Mouse (Mus musculus) kidney, postnatal 0 days (tissue): Measurements from ENCODE around the gene Wee2. TPM values are rescaled to one million over a fixed set of nuclear protein-coding genes. Genes with fewer than 3 reads are reported as not detected.

Experiments
- ATAC-seq: fragments of 200-750 bp; cut with Nextera tagmentation; replicated peaks from 2 replicates; pipeline ENCODE4 v1.8.0; 2017; ENCODE audit warnings: low read depth, moderate number of reproducible peaks, moderate TSS enrichment, moderate library complexity; ENCODE audit not compliant: low FRiP score
- DNase-seq: peaks from one replicate; pipeline ENCODE4 v3.0.0-alpha.2; 2016; ENCODE audit warnings: low spot score
- H3K27ac ChIP-seq: fragments of 300-500 bp; sonication (generic); 2 replicates; pipeline ENCODE4 v1.5.1; 2014; ENCODE audit warnings: mild to moderate bottlenecking
- H3K27me3 ChIP-seq: fragments of 300-500 bp; sonication (generic); 2 replicates; pipeline ENCODE4 v1.6.1; 2014; ENCODE audit warnings: low read length, mixed read lengths; ENCODE audit not compliant: insufficient read depth
- H3K36me3 ChIP-seq: fragments of 300-500 bp; sonication (generic); 2 replicates; pipeline ENCODE4 v1.6.1; 2014; ENCODE audit warnings: low read length, mixed read lengths; ENCODE audit not compliant: insufficient read depth
- H3K4me1 ChIP-seq: fragments of 300-500 bp; sonication (generic); replicated peaks from 2 replicates; pipeline ENCODE4 v1.6.1; 2014; ENCODE audit warnings: antibody characterized with exemption, low read length, mixed read lengths; ENCODE audit not compliant: insufficient read depth
- H3K4me2 ChIP-seq: fragments of 300-500 bp; sonication (generic); 2 replicates; pipeline ENCODE4 v1.6.1; 2014; ENCODE audit warnings: mild to moderate bottlenecking, low read length, moderate library complexity, mixed read lengths
- H3K4me3 ChIP-seq: fragments of 300-500 bp; sonication (generic); replicated peaks from 2 replicates; pipeline ENCODE4 v1.5.1; 2014; ENCODE audit warnings: low read depth, low read length
- H3K9ac ChIP-seq: fragments of 300-500 bp; sonication (generic); 2 replicates; pipeline ENCODE4 v1.6.1; 2014; ENCODE audit warnings: low read depth, low read length
- H3K9me3 ChIP-seq: fragments of 300-500 bp; sonication (generic); replicated peaks from 2 replicates; pipeline ENCODE4 v1.6.1; 2016; ENCODE audit warnings: low read length, inconsistent platforms, mixed read lengths
- CTCF ChIP-seq: IDR thresholded peaks from 2 replicates; pipeline ENCODE4 v1.5.1; 2016; ENCODE audit warnings: antibody characterized with exemption, low read depth, mild to moderate bottlenecking, moderate library complexity
- WGBS: fragments of 180-500 bp; shearing (Covaris S2); extraction: QIAGEN DNeasy Blood & Tissue Kit; methylation state at CpG from one replicate; pipeline ENCODE4 v1.1.7; 2014; 5-methylcytosine and 5-hydroxymethylcytosine counted together
- polyA plus RNA-seq: library from polyadenylated mRNA; unstranded; fragments of >200 nt; fragmentation: Nextera tagmentation; extraction: Ambion mirVana; gene quantifications from 2 replicates; pipeline ENCODE4 v1.2.1, GENCODE M21; 2015

Gene Wee2
- polyA plus RNA-seq, 1 experiment from 2014 or later = 0.04 TPM

DNA sequence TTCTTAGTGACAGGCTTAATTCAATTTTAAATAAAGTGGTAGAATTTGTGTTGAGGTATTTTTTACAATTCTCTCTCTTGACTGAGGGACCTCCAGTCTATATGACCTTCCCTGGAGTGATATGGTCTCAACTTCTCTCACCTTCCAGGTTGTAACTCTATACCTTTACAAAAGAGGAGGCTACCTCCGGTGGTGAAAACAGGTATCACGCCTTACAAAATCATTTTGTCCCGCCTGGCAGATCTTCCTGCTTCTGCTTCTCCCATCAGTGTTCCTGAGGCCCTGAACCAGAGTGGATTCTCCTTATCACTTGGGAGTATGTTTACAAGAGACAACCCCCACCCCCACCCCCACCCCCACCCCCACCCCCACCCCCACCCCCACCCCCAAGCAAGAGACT is 2.9 kb downstream of the Wee2 start:
- DNase-seq = no peak
- Histone ChIP-seq H3K27me3 (no peaks in the 10 kb centered on the region), H3K4me1 (no peaks in the 10 kb centered on the region), H3K9ac (no peak overlapping the region), H3K9me3 (no peaks in the 10 kb centered on the region), H3K27ac (no peak overlapping the region), H3K4me2 (no peak overlapping the region), H3K4me3 (no peak overlapping the region), H3K36me3 (no peaks in the 10 kb centered on the region)
- TF ChIP-seq CTCF = no peak; the same call in 1 of the 2 replicates
- 32% methylated on average over 3 of the region's 3 CpGs for WGBS
- no peak for ATAC-seq

DNA sequence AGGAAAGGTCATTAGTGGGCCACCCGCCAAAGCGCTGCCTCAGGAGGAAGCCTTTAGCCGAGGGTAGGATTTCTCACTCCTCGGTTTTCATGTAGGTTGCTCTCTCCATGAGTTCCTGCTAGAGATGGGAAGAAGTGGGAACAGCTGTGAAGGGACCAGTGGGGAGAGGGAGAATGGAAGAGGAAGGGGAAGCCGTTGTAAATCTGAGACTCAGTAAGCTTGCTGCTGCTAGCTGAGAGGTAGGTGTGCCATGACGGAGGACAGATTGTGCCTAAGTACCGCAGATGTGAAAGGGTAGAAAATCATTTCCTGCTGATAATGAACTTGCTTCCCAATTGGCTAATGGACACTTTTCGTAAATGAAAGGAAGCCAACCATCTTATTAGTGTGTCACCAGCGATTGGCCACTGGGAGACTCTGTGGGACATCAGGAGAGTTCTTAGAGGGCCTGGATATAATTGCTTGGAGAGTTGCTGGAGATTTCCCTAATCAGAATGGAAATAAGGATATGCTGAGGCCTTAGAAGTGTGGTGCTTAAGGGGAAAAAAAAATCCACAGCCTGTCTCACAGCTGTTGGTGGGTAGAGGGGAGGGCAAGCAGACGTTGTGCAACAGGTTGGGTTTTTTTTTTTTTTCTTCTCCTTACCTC is 4.5 kb downstream of the Wee2 start:
- H3K4me3 ChIP-seq = no peak overlapping the region
- no peak for ATAC-seq
- no peak for TF ChIP-seq CTCF

DNA sequence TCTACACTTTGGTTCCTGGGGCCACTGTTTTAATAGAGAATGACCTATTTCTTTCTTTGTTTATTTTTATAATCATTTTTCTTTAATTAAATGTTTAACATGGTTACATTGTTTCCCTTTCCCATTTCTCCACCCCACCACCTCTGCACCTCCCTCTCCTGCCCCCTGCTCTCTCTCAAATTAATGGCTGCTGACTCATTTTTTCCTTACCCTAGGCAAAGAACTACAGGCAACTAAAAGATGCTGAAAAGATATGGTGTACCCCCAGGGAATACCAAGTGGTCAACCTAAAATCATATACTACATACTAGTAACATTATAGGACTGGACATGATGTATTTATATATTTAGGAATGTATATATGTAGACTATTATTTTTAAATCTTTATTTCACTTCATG is 9.7 kb downstream of the Wee2 start:
- no peak for ATAC-seq
- H3K4me3 ChIP-seq = no peak overlapping the region

More for the DNA sequence above, 4.5 kb downstream of the Wee2 start:
- Histone ChIP-seq H3K9ac (no peak overlapping the region), H3K27me3 (no peaks in the 10 kb centered on the region), H3K9me3 (no peaks in the 10 kb centered on the region), H3K4me1 (no peaks in the 10 kb centered on the region), H3K27ac (no peak overlapping the region), H3K36me3 (no peaks in the 10 kb centered on the region), H3K4me2 (no peak overlapping the region)
- no peak for DNase-seq
- 25% methylated on average over 10 of the region's 10 CpGs for WGBS

DNA sequence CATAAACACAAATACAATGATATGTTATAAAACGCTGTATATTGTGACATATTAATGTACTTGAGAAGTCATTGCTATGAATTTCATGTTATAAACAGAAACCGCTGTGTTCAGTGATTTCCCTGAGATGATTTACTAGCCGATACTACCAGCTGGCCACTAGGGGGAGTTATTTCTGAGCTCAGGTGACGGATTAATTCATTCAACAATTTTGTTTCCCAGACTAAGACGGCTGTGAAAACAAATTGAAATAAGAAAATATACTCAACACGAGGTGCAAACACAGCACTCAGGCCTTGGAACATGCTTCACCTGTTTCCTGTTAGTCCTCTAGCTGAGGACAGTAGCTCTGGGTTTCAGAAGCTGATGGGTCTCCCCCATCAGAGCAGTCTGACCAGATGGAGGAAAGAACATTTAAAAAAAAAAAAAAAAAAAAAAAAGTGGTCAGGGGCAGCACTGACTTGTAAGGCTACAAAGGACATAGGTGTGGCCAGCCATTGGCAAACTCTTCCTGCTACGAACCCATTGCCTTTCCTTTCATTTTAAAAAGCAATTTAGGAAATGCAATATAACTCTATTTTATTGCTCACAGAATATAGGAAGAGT is 15.7 kb downstream of the Wee2 start:
- WGBS = 19% methylated on average over 7 of the region's 7 CpGs
- no peak overlapping the region for H3K9ac ChIP-seq
- DNase-seq = peak; percentile 60

More for the DNA sequence above, 9.7 kb downstream of the Wee2 start:
- no peak for TF ChIP-seq CTCF
- no peaks in the 10 kb centered on the region for H3K36me3 ChIP-seq
- no peak overlapping the region for H3K4me2 ChIP-seq
- no peak for DNase-seq
- H3K4me1 ChIP-seq = no peaks in the 10 kb centered on the region
- no peak overlapping the region for H3K27ac ChIP-seq
- H3K9me3 ChIP-seq = no peaks in the 10 kb centered on the region
- no peaks in the 10 kb centered on the region for H3K27me3 ChIP-seq
- H3K9ac ChIP-seq = no peak overlapping the region

DNA sequence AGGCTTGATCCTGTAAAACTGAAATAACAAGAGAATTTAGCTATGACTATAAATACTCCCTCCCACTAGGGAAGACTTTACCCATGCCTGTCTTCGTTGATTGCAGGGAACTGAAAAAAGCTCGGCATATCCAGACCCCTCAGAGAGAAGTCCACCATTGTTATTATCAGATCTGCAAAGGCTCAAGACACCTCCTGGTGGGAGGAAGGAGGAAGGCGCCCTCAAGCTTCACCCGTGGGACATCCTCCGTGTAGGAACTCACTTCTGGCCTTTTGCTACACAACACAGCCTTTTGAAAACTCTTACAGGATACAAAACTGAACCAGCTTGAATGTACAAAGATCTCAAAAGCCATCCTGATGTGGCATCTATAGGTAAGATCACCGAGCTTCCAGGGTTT is 26.8 kb downstream of the Wee2 start:
- no peak overlapping the region for H3K9ac ChIP-seq
- no peak for ATAC-seq
- no peaks in the 10 kb centered on the region for H3K27me3 ChIP-seq
- H3K27ac ChIP-seq = no peak overlapping the region
- DNase-seq = peak; percentile 15
- H3K36me3 ChIP-seq = no peaks in the 10 kb centered on the region
- H3K4me3 ChIP-seq = no peak overlapping the region
- H3K4me2 ChIP-seq = no peak overlapping the region
- TF ChIP-seq CTCF = peak; percentile 58
- no peaks in the 10 kb centered on the region for H3K9me3 ChIP-seq
- WGBS = 58% methylated on average over 6 of the region's 6 CpGs
- H3K4me1 ChIP-seq = no peaks in the 10 kb centered on the region

More for the DNA sequence above, 15.7 kb downstream of the Wee2 start:
- no peak overlapping the region for H3K27ac ChIP-seq
- H3K4me2 ChIP-seq = no peak overlapping the region
- peak; percentile 71 for TF ChIP-seq CTCF
- H3K4me1 ChIP-seq = no peaks in the 10 kb centered on the region
- H3K9me3 ChIP-seq = no peaks in the 10 kb centered on the region
- H3K27me3 ChIP-seq = no peaks in the 10 kb centered on the region
- H3K36me3 ChIP-seq = no peaks in the 10 kb centered on the region
- H3K4me3 ChIP-seq = no peak overlapping the region
- ATAC-seq = no peak

DNA sequence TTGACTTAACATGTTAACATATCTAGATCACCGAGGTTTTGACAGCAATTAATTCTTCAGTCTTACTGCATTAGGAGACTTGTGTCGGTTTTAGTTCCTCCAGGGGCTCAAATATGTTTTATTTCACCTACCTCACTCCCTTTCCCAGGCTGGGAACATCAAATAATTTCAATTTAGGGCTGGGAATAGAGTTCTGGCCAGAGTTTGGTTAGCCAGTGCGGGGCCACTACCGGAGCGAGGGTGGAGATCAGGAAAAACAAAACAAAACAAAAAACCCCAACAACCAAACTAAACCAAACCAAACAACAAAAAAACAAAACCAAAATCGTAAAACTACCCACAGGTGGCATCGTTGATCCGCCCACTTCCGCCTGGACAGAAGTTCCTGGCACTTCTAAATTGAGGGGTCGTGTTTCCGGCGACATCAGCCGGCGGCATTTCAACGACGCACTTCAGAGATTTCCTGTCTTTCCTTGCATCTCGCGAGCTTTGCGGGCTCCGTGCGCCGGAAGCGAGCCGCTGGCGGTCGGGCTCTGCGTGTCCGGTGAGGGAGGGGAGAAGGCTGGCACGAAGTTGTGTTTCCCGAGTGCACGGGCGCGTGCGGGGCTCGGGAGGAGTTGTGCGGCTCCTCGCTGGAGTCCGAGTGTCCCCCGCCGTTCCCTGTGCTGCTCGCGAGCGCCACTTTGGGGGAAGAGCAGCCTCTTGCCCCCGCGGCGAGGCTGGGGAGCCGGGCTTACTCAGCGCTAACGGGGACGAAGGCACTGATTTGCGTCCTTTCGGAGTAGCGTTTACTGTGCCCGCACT is 32.2 kb downstream of the Wee2 start, which contains the start of gene Ssbp1:
TSS of gene Ssbp1 (plus strand) at position 437 of the 804 bp plus-strand sequence.
- ATAC-seq (peak; percentile 99), DNase-seq (peak; percentile 97)
- Histone ChIP-seq H3K9me3 (no peaks in the 10 kb centered on the region), H3K4me1 (0 out of 2 replicates have a peak, but pooled peaks cover 3% of the 10 kb centered on the region), H3K4me2 (peak within 1 kb of the TSS; percentile 75), H3K4me3 (peak within 1 kb of the TSS; percentile 74), H3K36me3 (peaks cover 16% of the 10 kb centered on the region), H3K9ac (peak within 1 kb of the TSS; percentile 95), H3K27ac (peak within 1 kb of the TSS; percentile 97), H3K27me3 (no peaks in the 10 kb centered on the region)
- under 1% methylated on average over 54 of the region's 54 CpGs for WGBS
- peak; percentile 32; the same call in 1 of the 2 replicates for TF ChIP-seq CTCF
